Mouse (Mus musculus): ENCODE measurements around the gene Pappa. TPM values are rescaled to one million over a fixed set of nuclear protein-coding genes. Genes with fewer than 3 reads are reported as not detected.

Gene Pappa
- 3.1 TPM for polyA plus RNA-seq (2014; fragmentation: Illumina TruSeq; extraction: RNeasy Lipid Tissue Mini Kit (QIAGEN cat#74804); ENCODE audit: low read depth, low replicate concordance)

DNA sequence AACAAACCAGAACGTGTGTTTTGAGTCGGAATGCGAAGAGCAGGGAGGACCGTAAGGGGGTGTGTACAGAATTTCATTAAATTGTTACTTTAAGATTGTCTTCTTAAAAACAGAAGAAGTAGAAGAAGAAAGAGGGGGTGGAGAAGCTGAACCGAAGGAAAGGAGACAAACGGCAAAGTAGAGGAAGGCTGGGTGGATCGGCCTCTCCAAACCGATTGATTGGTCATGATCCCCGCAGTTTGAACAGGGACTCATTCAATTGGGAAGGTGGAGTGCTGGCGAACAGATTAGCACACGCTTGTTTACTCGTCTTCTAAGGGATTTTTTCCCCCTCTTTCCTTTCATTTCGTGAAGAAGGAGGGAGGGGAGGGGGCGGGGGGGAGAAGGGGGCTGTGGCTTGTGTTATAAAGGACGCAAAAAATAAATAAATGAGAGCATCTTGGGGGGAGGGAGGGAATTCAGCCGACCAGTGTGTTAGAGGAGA, at the start of gene Pappa:
Gene Pappa, plus strand, starts transcription at position 434 of the 484 bp plus-strand sequence.

